Mouse (Mus musculus): ENCODE results near the gene Vac14.

Gene Vac14

DNA sequence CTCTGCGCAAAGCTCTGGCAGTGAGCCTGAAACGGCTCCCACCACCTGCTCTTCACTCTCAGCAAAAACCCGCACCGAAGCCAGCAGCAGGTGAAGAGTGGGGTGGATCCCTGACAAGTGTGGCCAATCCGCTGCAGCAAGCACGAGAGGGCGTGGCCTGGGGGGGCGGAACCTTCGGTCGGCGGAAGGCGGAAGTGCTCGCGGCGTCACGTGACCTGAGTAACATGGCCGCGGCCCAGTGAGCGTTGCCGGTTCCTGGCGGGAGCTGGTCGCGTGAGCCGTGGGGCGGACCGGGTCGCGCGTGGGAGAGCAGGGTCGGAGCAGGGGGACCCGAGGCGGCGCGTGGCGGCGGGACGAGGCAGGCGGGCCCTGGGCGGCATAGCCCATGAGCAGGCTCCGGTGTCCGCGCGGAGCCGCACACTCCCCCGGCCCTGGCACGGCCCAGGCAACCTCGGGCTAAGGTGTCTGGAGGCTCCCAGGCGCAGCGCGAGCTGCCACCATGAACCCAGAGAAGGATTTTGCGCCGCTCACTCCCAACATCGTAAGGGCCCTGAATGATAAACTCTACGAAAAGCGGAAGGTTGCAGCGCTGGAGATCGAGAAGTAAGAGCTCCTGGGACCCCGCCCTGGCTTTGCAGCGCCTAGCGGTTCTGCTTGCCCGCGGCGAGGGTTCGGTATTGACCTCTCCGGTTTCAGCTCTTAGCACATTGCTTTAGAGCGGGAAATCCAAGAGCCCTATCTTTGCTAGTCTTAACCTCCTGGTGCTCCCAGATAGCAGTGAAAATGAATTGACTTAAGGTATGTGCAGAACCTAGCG, at the start of gene Vac14:
TSS of gene Vac14 (plus strand) at position 195 of the 817 bp plus-strand sequence.
- DNase-seq (ENCODE audit: low spot score in 2 of 2): peak; percentile 97 to 99

DNA sequence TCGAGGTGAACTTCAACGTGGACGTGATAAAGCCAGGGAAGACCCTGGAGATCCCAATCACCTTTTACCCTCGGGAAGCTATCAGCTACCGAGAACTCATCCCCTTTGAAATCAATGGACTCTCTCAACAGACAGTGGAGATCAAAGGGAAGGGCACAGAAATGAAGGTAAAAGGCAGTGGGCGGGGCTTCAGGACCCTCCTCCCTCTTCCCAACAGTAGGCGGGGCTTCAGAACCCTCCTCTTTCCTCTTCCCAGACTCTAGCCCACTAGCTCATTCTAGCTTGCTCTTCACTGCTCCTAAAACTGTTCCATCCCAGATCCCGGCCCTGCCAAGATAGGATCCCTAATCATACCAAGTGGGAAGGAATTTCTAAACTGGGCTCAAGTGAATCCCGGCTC, 25.7 kb upstream of the Vac14 start:
- DNase-seq (ENCODE audit: low spot score in 2 of 2): no peak

DNA sequence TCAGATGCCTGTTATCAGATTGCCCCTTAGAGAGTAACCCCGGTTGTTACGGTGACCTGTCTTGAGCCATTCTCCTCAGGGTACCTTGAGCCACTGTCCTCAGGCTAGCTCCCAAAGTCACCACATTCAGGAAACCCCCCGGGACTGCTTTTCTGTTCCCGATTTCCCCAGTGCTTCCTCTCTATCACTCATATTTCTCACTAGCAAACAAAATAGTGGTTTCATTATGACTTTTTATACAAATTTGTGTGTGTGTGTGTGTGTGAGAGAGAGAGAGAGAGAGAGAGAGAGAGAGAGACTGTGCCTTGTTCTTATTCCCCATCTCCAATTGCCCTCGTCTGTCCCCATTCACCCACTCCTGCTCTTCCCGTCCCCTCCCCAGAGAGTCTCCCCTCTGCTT, 24.2 kb upstream of the Vac14 start:
- DNase-seq (ENCODE audit: low spot score in 2 of 2): no peak

DNA sequence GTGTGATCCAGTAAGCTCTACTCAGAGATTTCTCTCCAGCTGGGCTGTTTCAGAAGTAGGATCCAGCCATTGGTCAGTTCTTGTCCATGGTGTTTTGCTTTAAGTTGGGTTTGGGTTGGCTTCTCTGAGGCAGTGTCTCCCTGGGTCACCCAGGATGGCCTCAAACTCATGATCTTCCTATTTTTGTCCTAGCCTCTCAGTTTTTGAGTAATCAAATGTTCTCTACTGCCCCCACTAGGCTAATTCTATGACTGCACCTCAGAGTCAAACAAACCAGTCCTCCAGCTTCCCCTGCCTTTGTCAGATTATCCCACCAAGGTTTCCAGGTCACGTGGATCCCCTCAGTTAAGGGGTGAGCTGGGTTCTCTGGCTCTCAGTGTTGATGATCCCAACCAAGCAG, 13.8 kb upstream of the Vac14 start:
- DNase-seq (ENCODE audit: low spot score in 2 of 2): peak in 1 of 2 experiments; percentile 13

DNA sequence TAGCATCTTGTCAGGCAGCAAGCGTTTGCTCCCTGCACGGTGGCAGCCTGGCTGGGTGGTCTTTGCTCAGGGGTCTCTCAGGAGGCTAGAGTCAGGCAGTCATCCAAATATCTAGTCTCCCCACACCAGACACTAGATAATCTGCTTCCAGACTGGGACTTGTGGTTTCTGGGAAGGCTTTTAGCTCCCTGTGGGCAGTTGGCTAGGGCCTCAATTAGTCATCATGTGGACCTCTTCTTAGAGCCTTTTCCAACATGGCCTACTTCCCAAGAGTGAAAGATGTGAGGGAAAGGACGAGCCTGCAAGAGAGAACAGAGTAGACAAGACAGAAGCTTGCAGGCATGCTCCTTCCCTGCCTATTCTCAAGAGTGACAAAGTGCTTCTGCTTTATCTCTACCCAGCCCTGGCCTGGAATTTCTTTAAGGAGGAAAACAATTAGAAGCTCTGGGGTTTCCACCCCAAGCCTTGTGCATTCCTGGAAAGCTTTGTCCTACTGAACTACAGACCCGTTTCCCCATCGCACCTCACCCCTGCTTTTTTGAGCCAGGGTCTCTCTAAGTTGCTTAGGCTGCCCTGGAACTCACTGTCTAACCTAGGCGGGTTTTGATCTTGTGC, 12.9 kb upstream of the Vac14 start:
- no peak for DNase-seq (ENCODE audit: low spot score in 2 of 2)

DNA sequence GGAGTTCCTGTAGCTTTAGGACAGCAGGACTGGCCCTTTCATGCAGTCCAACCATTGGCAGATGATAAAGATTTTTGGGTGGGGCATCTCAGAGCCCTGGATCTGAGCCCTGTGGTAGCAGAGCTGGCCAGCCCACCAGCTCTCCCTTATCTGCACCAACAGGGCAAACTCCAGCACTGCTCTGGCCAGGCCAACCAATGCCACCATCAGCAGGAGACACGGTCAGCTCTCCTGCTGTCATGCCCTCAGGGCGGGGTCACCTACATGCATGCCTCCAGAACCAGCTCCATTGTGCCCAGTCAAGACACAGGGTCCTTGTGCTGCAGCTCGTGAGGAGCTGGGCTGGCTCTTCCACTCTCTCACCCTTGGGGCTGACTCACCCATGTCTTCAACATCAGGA, 2.7 kb upstream of the Vac14 start:
- no peak for DNase-seq (ENCODE audit: low spot score in 2 of 2)

DNA sequence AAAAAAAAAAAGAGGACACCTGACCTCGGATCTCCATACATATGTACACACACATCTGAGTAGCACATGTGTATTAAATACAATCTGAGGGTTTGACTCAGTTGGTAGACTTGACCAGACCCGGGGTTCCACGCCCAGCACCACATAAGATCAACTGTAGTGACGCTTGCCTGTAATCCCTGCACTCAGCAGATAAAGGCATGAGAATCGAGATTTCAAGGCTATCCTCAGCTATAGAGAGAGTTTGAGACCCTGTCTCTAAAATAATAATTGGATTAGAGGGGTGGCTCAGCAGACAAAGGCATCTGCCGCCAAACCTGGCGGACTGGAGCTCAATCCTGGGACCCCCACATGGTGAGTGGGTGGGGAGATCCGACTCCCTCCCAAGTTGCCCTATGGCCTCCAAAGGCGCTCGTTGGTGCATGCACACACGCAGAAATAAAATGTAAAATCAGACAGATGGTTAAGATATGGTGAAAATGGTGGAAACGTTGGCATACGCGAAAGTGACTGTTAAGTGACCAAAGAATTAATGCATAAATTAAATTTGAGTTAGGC, 505 bp upstream of the Vac14 start:
- DNase-seq (ENCODE audit: low spot score in 2 of 2): no peak

DNA sequence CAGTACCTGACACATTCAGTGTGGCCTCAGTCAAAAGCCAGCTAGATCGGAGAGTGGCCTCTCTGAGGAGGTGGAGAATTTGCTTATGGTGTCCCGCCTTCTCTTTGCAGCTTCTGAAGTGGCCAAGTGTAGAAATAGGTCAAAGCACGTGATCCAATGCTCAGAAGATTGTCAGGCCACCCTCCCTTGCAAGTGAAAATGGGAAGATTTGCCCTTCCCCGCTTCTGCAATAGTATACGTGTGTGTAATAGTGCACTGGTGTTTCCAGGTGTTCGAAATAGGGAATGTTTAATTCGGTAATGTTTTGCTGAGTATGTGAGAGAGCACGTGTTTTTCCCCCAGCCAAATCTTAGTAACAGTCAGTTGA, 806 bp downstream of the Vac14 start:
- DNase-seq (ENCODE audit: low spot score in 2 of 2): no peak

DNA sequence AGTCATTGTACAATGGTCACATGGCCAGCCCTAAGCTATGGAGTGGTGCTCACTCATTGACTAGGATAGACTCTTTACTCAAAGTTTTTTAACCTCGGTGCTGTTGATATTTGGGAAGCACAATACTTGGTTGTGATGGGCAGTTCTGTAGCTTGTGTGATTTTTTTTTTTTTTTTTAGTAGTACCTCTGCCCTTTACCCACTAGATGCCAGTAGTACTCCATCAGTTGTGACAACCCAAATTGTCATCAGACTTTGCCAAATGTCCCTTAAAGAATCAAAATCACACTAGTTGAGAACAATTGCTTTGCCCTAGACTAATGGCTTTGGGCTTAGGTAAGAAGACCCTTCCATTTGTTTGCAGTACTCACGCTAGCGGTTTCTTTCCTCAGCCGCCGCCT, 1.5 kb downstream of the Vac14 start:
- DNase-seq (ENCODE audit: low spot score in 2 of 2): no peak

DNA sequence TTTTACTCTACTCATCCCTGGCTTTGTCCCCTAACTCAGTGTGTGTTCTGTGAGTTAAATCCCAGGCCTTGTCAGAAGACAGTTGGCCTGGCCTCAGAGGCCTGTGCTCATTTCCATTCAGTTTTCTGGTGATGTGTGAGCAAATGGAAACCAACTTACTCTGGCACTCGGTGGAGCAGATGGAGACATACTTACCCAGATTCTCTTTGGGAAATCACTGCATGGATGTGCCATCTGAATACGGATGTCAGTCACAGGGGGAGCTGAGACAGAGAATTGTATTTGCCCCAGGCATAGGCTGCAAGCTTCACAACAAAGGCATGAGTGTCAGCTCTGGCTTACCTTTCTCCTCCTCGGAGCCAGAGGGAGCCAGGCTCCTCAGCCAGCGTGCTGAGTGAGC, 8.0 kb downstream of the Vac14 start:
- no peak for DNase-seq (ENCODE audit: low spot score in 2 of 2)

DNA sequence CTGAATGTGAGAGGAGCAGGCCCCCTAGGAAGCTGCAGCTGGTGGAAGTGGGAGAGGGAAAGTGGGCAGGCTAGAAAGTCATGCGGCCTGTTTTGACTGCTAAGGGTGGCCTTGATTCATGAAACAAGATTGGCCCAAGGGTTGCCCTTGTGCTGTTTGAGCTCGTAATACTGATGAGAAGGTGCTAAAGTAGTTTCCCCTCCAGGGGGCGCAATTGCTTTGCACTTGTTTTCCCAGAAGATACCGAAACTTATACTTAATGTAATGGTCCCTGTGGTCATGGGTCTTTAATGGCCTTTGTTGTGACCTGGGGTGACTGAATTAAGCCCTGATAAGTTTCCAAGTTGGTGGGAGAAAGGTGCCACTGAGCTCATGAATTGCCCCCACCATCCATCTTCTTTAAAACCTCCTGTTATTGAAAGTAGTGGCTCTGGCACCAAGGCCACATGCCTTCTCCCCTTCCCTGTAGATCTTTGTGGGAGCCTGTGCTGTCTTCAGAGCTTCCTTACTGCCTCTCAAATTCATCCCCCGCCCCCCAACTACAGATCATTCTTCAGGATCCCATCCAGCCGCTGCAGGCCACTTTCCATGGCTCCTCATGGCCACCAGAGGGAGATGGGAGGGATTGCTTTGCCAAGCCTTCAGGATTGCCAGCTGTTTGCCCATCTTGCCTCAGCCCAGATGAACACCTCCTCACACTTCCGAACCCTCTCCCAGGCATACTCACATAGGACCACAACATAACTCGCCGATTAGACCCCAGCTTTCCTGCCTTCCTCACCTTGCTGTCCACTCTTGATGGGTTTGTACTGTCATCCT, 11.1 kb downstream of the Vac14 start:
- DNase-seq (ENCODE audit: low spot score in 2 of 2): peak in 1 of 2 experiments; percentile 33

DNA sequence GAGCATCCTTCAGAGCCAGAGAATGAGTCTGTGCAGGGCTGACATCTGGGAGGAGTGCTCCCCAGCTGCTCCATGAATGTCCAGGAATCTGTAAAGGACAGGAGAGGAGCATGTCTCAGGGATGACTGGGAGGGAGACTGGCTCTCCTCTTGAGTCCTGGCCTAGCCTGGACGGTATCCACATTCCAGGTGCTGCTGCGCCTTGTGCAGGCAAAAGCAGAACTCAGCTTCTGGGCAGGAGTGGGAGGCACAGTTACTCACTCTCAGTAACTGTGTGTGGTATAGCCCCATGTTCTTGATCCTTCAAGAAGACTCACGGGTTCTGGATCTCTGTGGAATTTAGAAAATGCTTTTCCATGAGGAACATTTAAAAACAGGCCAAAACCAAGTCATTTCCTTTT, 11.7 kb downstream of the Vac14 start:
- no peak for DNase-seq (ENCODE audit: low spot score in 2 of 2)

DNA sequence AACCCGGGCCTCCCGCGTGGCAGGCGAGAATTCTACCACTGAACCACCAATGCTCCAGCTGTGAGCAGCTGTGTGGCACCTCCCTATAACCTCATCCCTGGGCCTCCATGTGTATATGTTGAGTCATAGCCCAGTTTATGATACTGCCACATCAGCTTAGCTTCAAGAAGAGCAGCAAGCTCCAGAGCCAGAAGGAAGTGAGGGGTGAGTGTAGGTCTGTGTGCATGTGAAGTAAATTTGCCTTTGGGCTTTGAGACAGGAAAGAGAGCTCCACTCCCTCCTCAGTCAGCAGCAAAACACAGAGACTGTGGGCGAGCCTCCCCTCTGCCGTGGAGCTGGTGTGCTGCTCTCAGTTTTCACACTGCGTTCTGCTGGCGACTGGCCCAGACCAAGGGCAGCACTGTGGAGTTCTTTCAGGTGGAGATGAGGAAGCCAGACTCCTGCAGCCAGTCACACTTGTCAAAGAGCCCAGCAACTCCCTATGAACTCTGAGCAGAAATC, 12.2 kb downstream of the Vac14 start:
- DNase-seq (ENCODE audit: low spot score in 2 of 2): peak; percentile 61 to 67

DNA sequence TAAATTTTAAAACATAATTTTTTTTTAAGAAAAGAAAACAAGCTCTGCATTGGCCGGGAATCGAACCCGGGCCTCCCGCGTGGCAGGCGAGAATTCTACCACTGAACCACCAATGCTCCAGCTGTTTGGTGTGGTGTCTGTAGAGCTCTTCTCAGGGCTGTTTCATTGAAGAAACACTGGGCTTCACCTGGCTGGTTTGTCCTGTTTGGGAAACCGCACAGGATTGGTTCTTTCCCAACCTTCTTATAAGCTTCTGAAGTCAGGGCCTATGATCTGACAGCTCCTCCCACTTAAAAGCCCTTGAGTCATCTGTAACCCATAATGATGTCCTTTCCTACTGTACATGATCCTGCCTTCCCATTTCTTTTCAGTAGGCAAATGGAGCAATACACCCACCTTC, 12.8 kb downstream of the Vac14 start:
- DNase-seq (ENCODE audit: low spot score in 2 of 2): peak in 1 of 2 experiments; percentile 27

DNA sequence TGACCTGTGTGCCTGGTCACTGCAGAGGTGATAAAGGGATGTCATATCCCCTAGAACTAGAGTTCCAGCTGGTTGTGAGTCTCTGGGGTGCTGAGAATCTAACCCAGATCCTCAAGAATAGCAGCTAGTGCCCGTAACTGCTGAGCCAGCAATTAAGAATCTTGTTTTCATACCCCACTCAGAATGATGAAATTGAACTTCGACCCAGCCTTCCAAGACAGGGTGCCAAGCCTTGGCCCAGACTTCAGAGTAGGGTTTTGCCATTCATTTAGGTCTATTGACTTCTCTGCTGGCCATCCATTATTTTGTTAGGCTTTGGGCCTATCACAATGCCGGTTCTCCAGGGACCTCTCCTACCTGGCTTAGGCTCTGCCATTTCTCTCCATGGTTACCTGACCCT, 15.4 kb downstream of the Vac14 start:
- DNase-seq (ENCODE audit: low spot score in 2 of 2): peak in 1 of 2 experiments; percentile 36

DNA sequence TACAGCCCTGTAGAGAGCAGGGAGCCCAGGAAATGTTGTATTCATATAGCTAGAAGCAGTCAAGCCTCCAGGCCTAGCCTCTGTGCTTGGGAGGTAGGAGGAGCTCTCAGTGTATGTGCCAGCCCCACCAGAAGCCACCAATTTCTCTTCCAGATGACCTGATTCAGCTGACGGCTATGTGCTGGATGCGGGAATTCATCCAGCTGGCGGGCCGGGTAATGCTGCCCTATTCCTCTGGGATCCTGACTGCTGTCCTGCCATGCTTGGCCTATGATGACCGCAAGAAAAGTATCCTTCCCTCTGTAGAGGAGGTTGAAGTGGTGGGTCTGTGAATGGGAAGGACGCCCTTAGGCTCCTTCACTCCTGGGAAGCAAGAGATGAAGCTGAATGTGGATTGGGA, 17.8 kb downstream of the Vac14 start:
- DNase-seq (ENCODE audit: low spot score in 2 of 2): peak in 1 of 2 experiments; percentile 34

DNA sequence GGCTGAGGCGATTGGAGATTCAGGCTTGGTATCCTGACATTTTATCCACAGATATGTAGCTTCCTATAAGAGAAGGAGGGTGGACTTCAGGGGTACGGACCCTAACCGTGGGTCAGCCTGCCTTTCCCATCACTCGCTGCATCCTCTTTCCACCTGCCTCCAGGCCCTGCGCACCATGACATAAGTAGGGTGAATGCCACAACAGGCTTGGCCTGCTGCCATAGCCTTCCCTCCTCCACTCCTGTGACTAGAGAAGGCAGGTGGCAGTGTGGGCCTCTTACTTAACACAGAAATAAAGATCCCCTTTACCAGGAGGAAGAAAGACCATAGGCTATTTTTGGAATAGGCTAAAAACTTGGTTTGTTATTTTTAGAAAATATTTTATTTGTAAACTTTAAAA, 23.9 kb downstream of the Vac14 start:
- no peak for DNase-seq (ENCODE audit: low spot score in 2 of 2)

DNA sequence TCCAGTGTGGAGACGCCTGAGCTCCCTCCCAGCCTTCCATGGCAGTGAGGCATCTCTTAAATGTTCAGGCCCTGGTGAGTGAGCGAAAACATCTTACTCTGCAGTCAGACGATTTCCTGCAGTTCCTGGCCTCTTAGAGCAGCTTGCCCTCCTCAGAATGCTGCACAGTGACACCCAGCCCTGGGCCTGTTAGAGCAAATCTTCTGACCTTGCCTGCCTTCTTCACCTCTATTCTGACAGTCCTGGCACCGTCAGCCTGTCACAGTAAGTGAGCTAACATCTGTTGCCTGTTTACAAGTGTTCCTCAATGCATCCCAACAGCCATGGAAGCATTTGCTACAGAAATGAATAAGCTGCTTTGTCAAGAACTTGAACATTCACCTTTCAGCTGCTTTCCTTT, 24.8 kb downstream of the Vac14 start:
- no peak for DNase-seq (ENCODE audit: low spot score in 2 of 2)

DNA sequence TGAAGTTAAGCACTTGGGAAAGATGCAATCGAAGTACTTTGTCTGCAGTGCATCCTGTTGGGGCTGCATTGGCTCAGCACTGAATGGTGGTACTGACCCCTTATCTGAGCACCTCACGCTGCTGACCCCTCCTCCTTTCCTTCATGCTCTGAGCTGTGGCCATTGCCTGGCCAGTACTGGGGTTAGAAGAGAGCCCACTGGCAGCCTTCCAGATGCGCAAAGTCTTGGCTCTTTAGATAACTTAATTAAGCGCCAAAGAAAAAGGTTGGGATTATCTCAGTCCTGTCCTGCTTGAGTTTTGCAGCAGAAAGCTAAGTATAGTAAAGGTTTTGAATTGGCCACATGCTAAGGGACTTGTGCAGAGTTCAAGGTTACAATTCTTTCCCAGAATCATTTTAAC, 26.0 kb downstream of the Vac14 start:
- no peak for DNase-seq (ENCODE audit: low spot score in 2 of 2)

DNA sequence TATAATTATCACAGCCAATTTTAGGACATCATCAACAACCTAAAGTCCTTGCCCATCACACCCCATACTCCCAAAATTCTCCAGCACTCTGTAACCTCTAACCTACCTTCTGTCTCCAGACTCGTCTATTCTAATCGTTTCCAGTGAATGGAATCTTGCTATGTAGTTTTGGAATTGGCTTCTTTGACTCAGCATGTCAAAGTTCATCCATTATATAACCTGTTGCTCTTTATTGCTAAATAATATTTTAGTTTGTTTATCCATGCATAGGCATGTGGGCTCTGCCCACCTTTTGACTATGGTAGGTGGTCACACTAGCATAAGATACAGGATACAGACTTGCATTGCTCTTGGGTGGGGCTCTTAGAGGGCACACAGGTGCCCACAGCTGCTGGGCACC, 26.5 kb downstream of the Vac14 start:
- DNase-seq (ENCODE audit: low spot score in 2 of 2): no peak

DNA sequence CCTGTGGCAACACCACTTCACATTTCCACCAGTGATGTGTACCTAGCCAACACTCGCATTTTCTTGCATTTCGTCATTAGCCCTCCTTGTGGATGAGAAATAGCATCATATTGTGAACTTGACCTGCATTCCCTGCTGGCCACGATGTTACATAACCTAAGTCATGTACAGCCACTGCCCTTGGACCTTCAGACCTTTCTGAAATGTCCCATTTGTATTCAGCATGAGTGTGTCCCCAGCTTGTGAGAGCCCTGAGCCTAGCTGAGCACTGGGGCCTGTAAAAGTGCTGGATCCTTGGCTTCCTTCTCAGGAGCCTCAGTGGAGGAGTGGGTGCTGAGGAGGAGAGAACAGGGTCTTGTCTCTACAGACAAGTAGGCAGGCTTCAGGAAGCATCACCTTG, 27.0 kb downstream of the Vac14 start:
- no peak for DNase-seq (ENCODE audit: low spot score in 2 of 2)

DNA sequence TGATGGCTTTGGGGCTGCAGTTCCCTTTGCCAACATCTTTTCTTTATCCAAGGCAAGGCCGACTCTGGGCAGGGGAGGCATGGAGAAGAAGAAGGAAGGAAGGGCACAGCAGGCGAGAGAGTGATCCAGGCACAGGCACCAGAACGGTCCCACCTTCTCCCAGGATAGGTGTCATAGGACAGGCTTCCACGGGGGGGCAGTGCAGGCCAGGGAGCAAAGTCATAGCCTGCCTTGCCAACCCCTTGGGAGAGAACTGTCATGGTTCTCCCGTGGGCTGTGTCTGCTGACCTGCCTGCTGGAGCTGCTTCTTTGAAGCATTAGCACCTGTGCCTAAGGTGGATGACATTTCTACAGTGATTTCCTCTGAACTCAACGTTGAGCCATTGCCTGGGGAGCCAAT, 27.7 kb downstream of the Vac14 start:
- peak; percentile 37 to 65 for DNase-seq (ENCODE audit: low spot score in 2 of 2)

All from urinary bladder, postnatal 36 days (tissue).